Mouse (Mus musculus): ENCODE data around the gene Emilin1. TPM values are rescaled to one million over a fixed set of nuclear protein-coding genes. Genes with fewer than 3 reads are reported as not detected.
A peak's percentile ranks its signal among the peaks of the same experiment; 100 is the strongest.

The Emilin1 gene
- total and polyA plus RNA-seq, 2 experiments, result 17.8 to 31.5 TPM

GRCm38 (mm10) chr5:30950922-30951321 is 37.7 kb downstream of the Emilin1 start:
- 0 out of 2 replicates have a peak overlapping the region, but pooled peaks have one; percentile 18 for H3K9ac ChIP-seq (ENCODE audit: low read depth, low read length)
- TF ChIP-seq CTCF (IDR thresholded peaks at IDR 0.05; ENCODE audit: low read depth, low read length) (no peak), POLR2A (IDR thresholded peaks at IDR 0.05; ENCODE audit: extremely low read depth, insufficient read depth, low read length) (no peak)

GRCm38 (mm10) chr5:30951706-30952105 is 38.5 kb downstream of the Emilin1 start:
- H3K27me3 ChIP-seq (ENCODE audit: control insufficient read depth, insufficient read depth, low read length), result no peaks in the 10 kb centered on the region
- peaks cover 22% of the 10 kb centered on the region for H3K4me1 ChIP-seq (ENCODE audit: control insufficient read depth, insufficient read depth, low read length)
- H3K36me3 ChIP-seq (ENCODE audit: control insufficient read depth, insufficient read depth, low read length), result peaks cover 26% of the 10 kb centered on the region
- no peak overlapping the region for H3K4me3 ChIP-seq (ENCODE audit: insufficient read depth, low read depth, low read length)
- peak; percentile 86 for DNase-seq (ENCODE audit: extremely low read depth, low read depth, low spot score)
- no peaks in the 10 kb centered on the region; the same call in 1 of the 2 replicates for H3K79me2 ChIP-seq (ENCODE audit: control insufficient read depth, insufficient read depth, low read length)
- 19% methylated on average over 6 of the region's 6 CpGs for WGBS
- H3K27ac ChIP-seq (replicated peaks; ENCODE audit: insufficient read depth, low read depth, low read length), result peak overlapping the region; percentile 32
- TF ChIP-seq CTCF (IDR thresholded peaks at IDR 0.05; ENCODE audit: low read depth, low read length) (no peak), POLR2A (IDR thresholded peaks at IDR 0.05; ENCODE audit: extremely low read depth, insufficient read depth, low read length) (no peak)
- H3K9ac ChIP-seq (ENCODE audit: low read depth, low read length), result no peak overlapping the region

More at GRCm38 (mm10) chr5:30950922-30951321, 37.7 kb downstream of the Emilin1 start:
- 35% methylated on average over 2 of the region's 2 CpGs for WGBS
- H3K27ac ChIP-seq (replicated peaks; ENCODE audit: insufficient read depth, low read depth, low read length), result peak overlapping the region; percentile 23
- peaks cover 25% of the 10 kb centered on the region for H3K36me3 ChIP-seq (ENCODE audit: control insufficient read depth, insufficient read depth, low read length)
- H3K27me3 ChIP-seq (ENCODE audit: control insufficient read depth, insufficient read depth, low read length), result no peaks in the 10 kb centered on the region
- H3K4me1 ChIP-seq (ENCODE audit: control insufficient read depth, insufficient read depth, low read length), result peaks cover 22% of the 10 kb centered on the region
- no peak for DNase-seq (ENCODE audit: extremely low read depth, low read depth, low spot score)
- H3K4me3 ChIP-seq (ENCODE audit: insufficient read depth, low read depth, low read length), result peak overlapping the region; percentile 12; the same call in 1 of the 2 replicates
- H3K79me2 ChIP-seq (ENCODE audit: control insufficient read depth, insufficient read depth, low read length), result no peaks in the 10 kb centered on the region; the same call in 1 of the 2 replicates

- WGBS, result 76% methylated on average over 5 of the region's 5 CpGs
- Histone ChIP-seq H3K79me2 (ENCODE audit: control insufficient read depth, insufficient read depth, low read length) (peaks cover under 1% of the 10 kb centered on the region; the same call in 1 of the 2 replicates), H3K27me3 (ENCODE audit: control insufficient read depth, insufficient read depth, low read length) (no peaks in the 10 kb centered on the region), H3K27ac (replicated peaks; ENCODE audit: insufficient read depth, low read depth, low read length) (peak overlapping the region; percentile 32), H3K4me1 (ENCODE audit: control insufficient read depth, insufficient read depth, low read length) (peaks cover 22% of the 10 kb centered on the region), H3K36me3 (ENCODE audit: control insufficient read depth, insufficient read depth, low read length) (peaks cover 29% of the 10 kb centered on the region), H3K4me3 (ENCODE audit: insufficient read depth, low read depth, low read length) (no peak overlapping the region), H3K9ac (ENCODE audit: low read depth, low read length) (no peak overlapping the region)
- TF ChIP-seq CTCF (IDR thresholded peaks at IDR 0.05; ENCODE audit: low read depth, low read length) (no peak), POLR2A (IDR thresholded peaks at IDR 0.05; ENCODE audit: extremely low read depth, insufficient read depth, low read length) (no peak)
- DNase-seq (ENCODE audit: extremely low read depth, low read depth, low spot score), result no peak
Observed at GRCm38 (mm10) chr5:30952551-30952950, 39.3 kb downstream of the Emilin1 start.

GRCm38 (mm10) chr5:30954065-30954464 is 40.9 kb downstream of the Emilin1 start:
- no peak overlapping the region for H3K9ac ChIP-seq (ENCODE audit: low read depth, low read length)
- 89% methylated on average over 6 of the region's 6 CpGs for WGBS
- H3K27ac ChIP-seq (replicated peaks; ENCODE audit: insufficient read depth, low read depth, low read length), result no peak overlapping the region
- no peak overlapping the region for H3K4me3 ChIP-seq (ENCODE audit: insufficient read depth, low read depth, low read length)
- H3K79me2 ChIP-seq (ENCODE audit: control insufficient read depth, insufficient read depth, low read length), result peaks cover 15% of the 10 kb centered on the region; the same call in 1 of the 2 replicates
- TF ChIP-seq CTCF (IDR thresholded peaks at IDR 0.05; ENCODE audit: low read depth, low read length), result no peak
- no peak for TF ChIP-seq POLR2A (IDR thresholded peaks at IDR 0.05; ENCODE audit: extremely low read depth, insufficient read depth, low read length)
- H3K36me3 ChIP-seq (ENCODE audit: control insufficient read depth, insufficient read depth, low read length), result peaks cover 40% of the 10 kb centered on the region
- H3K27me3 ChIP-seq (ENCODE audit: control insufficient read depth, insufficient read depth, low read length), result no peaks in the 10 kb centered on the region
- no peak for DNase-seq (ENCODE audit: extremely low read depth, low read depth, low spot score)
- H3K4me1 ChIP-seq (ENCODE audit: control insufficient read depth, insufficient read depth, low read length), result peaks cover 31% of the 10 kb centered on the region

- no peak overlapping the region for H3K4me3 ChIP-seq (ENCODE audit: insufficient read depth, low read depth, low read length)
- peaks cover 40% of the 10 kb centered on the region for H3K36me3 ChIP-seq (ENCODE audit: control insufficient read depth, insufficient read depth, low read length)
- no peak for DNase-seq (ENCODE audit: extremely low read depth, low read depth, low spot score)
- no peak overlapping the region for H3K9ac ChIP-seq (ENCODE audit: low read depth, low read length)
- 90% methylated on average over 9 of the region's 9 CpGs for WGBS
- no peaks in the 10 kb centered on the region for H3K27me3 ChIP-seq (ENCODE audit: control insufficient read depth, insufficient read depth, low read length)
- no peak overlapping the region for H3K27ac ChIP-seq (replicated peaks; ENCODE audit: insufficient read depth, low read depth, low read length)
- H3K79me2 ChIP-seq (ENCODE audit: control insufficient read depth, insufficient read depth, low read length), result peaks cover 16% of the 10 kb centered on the region; the same call in 1 of the 2 replicates
- TF ChIP-seq CTCF (IDR thresholded peaks at IDR 0.05; ENCODE audit: low read depth, low read length) (no peak), POLR2A (IDR thresholded peaks at IDR 0.05; ENCODE audit: extremely low read depth, insufficient read depth, low read length) (no peak)
- H3K4me1 ChIP-seq (ENCODE audit: control insufficient read depth, insufficient read depth, low read length), result peaks cover 30% of the 10 kb centered on the region
Observed at GRCm38 (mm10) chr5:30954556-30954955, 41.4 kb downstream of the Emilin1 start.

GRCm38 (mm10) chr5:30955751-30956150 is 42.5 kb downstream of the Emilin1 start:
- peaks cover 40% of the 10 kb centered on the region for H3K36me3 ChIP-seq (ENCODE audit: control insufficient read depth, insufficient read depth, low read length)
- no peak for TF ChIP-seq POLR2A (IDR thresholded peaks at IDR 0.05; ENCODE audit: extremely low read depth, insufficient read depth, low read length)
- TF ChIP-seq CTCF (IDR thresholded peaks at IDR 0.05; ENCODE audit: low read depth, low read length), result no peak

More at GRCm38 (mm10) chr5:30955751-30956150, 42.5 kb downstream of the Emilin1 start:
- Histone ChIP-seq H3K27me3 (ENCODE audit: control insufficient read depth, insufficient read depth, low read length) (no peaks in the 10 kb centered on the region), H3K27ac (replicated peaks; ENCODE audit: insufficient read depth, low read depth, low read length) (no peak overlapping the region), H3K4me3 (ENCODE audit: insufficient read depth, low read depth, low read length) (no peak overlapping the region), H3K79me2 (ENCODE audit: control insufficient read depth, insufficient read depth, low read length) (peaks cover 21% of the 10 kb centered on the region; the same call in 1 of the 2 replicates), H3K9ac (ENCODE audit: low read depth, low read length) (no peak overlapping the region), H3K4me1 (ENCODE audit: control insufficient read depth, insufficient read depth, low read length) (peaks cover 30% of the 10 kb centered on the region)
- no peak for DNase-seq (ENCODE audit: extremely low read depth, low read depth, low spot score)
- WGBS, result 86% methylated on average over 6 of the region's 6 CpGs
